In genomic region chr13:59091138-59091971, GRCm38 (mm10) we compare ENCODE assay signal across 12 mouse cellular contexts.
DNase-seq lines count a peak whose midpoint lies in the region; ATAC-seq lines count a peak whose summit lies in the region.
"Had no signal": no experiment of that assay in that cellular context is flagged by ENCODE, and none has a peak within 500 bp of the region (broad histone marks: within the 10 kb centered on the region; RNA-seq: fewer than 3 reads in every experiment).

No protein-coding gene starts in this region.

- H3K4me2 ChIP-seq in forebrain, embryonic 12.5 days: no peak overlapping the region; the same call in 1 of the 2 replicates
- no peak overlapping the region for H3K4me2 ChIP-seq in midbrain, embryonic 16.5 days (ENCODE audit: low read length)
- H3K4me2 ChIP-seq in heart, embryonic 12.5 days: no peak overlapping the region
- H3K4me2 ChIP-seq: heart, embryonic 13.5 days; liver, embryonic 15.5 days had no signal

- peak; percentile 71 for DNase-seq in embryo, embryonic 10 days (ENCODE audit: low spot score)
- peak; percentile 26 to 49 for DNase-seq in layer of hippocampus, adult 18-20 months (ENCODE audit: low spot score in 2 of 2)
- DNase-seq in kidney, postnatal 10 days: no peak
- no peak for DNase-seq in c-Kit-positive CD71-positive TER-119-positive erythroid progenitor cells, embryonic 14.5 days (ENCODE audit: low spot score)

- no peak overlapping the region for H3K9ac ChIP-seq in forebrain, embryonic 12.5 days
- H3K9ac ChIP-seq in midbrain, embryonic 16.5 days (ENCODE audit: low read depth, low read length): peak overlapping the region; percentile 32; the same call in 1 of the 2 replicates
- no peak overlapping the region for H3K9ac ChIP-seq in heart, embryonic 12.5 days
- H3K9ac ChIP-seq: heart, embryonic 13.5 days; liver, embryonic 15.5 days had no signal

- peak overlapping the region; percentile 93 for H3K27ac ChIP-seq in forebrain, embryonic 12.5 days
- H3K27ac ChIP-seq in midbrain, embryonic 16.5 days (ENCODE audit: low read length): peak overlapping the region; percentile 97
- no peak overlapping the region for H3K27ac ChIP-seq in heart, embryonic 12.5 days (ENCODE audit: poor library complexity, severe bottlenecking)
- H3K27ac ChIP-seq: heart, embryonic 13.5 days; liver, embryonic 15.5 days had no signal

- H3K27me3 ChIP-seq in forebrain, embryonic 12.5 days: peaks cover 38% of the 10 kb centered on the region
- H3K27me3 ChIP-seq in midbrain, embryonic 16.5 days (ENCODE audit: control insufficient read depth, insufficient read depth, low read depth, low read length): no peaks in the 10 kb centered on the region
- no peaks in the 10 kb centered on the region; the same call in 1 of the 2 replicates for H3K27me3 ChIP-seq in heart, embryonic 12.5 days (replicated peaks)
- H3K27me3 ChIP-seq: CH12.LX; heart, embryonic 13.5 days; liver, embryonic 15.5 days had no signal

- H3K4me3 ChIP-seq in forebrain, embryonic 12.5 days (replicated peaks): no peak overlapping the region
- H3K4me3 ChIP-seq in midbrain, embryonic 16.5 days (ENCODE audit: low read depth, low read length): no peak overlapping the region
- no peak overlapping the region for H3K4me3 ChIP-seq in heart, embryonic 12.5 days
- H3K4me3 ChIP-seq: heart, embryonic 13.5 days; liver, embryonic 15.5 days had no signal

- no peaks in the 10 kb centered on the region for H3K36me3 ChIP-seq in forebrain, embryonic 12.5 days (replicated peaks)
- H3K36me3 ChIP-seq in midbrain, embryonic 16.5 days (ENCODE audit: control insufficient read depth, insufficient read depth, low read length): no peaks in the 10 kb centered on the region
- H3K36me3 ChIP-seq in heart, embryonic 12.5 days: no peaks in the 10 kb centered on the region
- H3K36me3 ChIP-seq: heart, embryonic 13.5 days; liver, embryonic 15.5 days had no signal

- H3K9me3 ChIP-seq in forebrain, embryonic 12.5 days: no peaks in the 10 kb centered on the region
- H3K9me3 ChIP-seq in midbrain, embryonic 16.5 days (replicated peaks; ENCODE audit: control insufficient read depth, low read length, poor library complexity, severe bottlenecking): no peaks in the 10 kb centered on the region
- H3K9me3 ChIP-seq in heart, embryonic 12.5 days (replicated peaks): no peaks in the 10 kb centered on the region
- H3K9me3 ChIP-seq: heart, embryonic 13.5 days; liver, embryonic 15.5 days had no signal

- peaks cover 52% of the 10 kb centered on the region for H3K4me1 ChIP-seq in forebrain, embryonic 12.5 days
- H3K4me1 ChIP-seq in midbrain, embryonic 16.5 days (ENCODE audit: control insufficient read depth, insufficient read depth, low read length): peaks cover 49% of the 10 kb centered on the region
- H3K4me1 ChIP-seq in heart, embryonic 12.5 days (replicated peaks): no peaks in the 10 kb centered on the region
- H3K4me1 ChIP-seq: liver, embryonic 15.5 days had no signal

- peak; percentile 71 for ATAC-seq in forebrain, embryonic 12.5 days (ENCODE audit: low FRiP score)
- ATAC-seq in midbrain, embryonic 16.5 days: peak; percentile 47
- ATAC-seq in heart, embryonic 12.5 days (ENCODE audit: insufficient number of reproducible peaks, low FRiP score): no peak; the same call in 1 of the 2 replicates
- ATAC-seq in monocyte, adult 5-6 weeks (replicated peaks; ENCODE audit: insufficient number of reproducible peaks, low FRiP score, low TSS enrichment, poor library complexity, severe bottlenecking): no peak
- ATAC-seq: intestine, postnatal 0 days had no signal

- WGBS in forebrain, embryonic 12.5 days: 10% methylated on average over 13 of the region's 13 CpGs
- WGBS in midbrain, embryonic 16.5 days: 6% methylated on average over 13 of the region's 13 CpGs
- 44% methylated on average over 13 of the region's 13 CpGs for WGBS in heart, embryonic 12.5 days

Comparison
In these comparisons a context has a peak if more than half of its experiments do, and no peak if none do; other contexts are left out.
1. DNase-seq: peak in embryo, embryonic 10 days (single experiment) and layer of hippocampus, adult 18-20 months (2 of 2); none in kidney, postnatal 10 days (single experiment) and c-Kit-positive CD71-positive TER-119-positive erythroid progenitor cells, embryonic 14.5 days (single experiment).
2. ATAC-seq: peak in forebrain, embryonic 12.5 days (single experiment) and midbrain, embryonic 16.5 days (single experiment); none in heart, embryonic 12.5 days (single experiment) and monocyte, adult 5-6 weeks (single experiment).